Mouse (Mus musculus) bone marrow, adult 2 months (tissue): Measurements from ENCODE around the gene Ankfy1. TPM values are rescaled to one million over a fixed set of nuclear protein-coding genes. Genes with fewer than 3 reads are reported as not detected.

Source experiments
- H3K27ac ChIP-seq: fragments of 200-500 bp; 2 replicates; pipeline ENCODE4 v1.5.1; 2012; ENCODE audit warnings: low read depth, mild to moderate bottlenecking, control low read depth, inconsistent platforms, low read length; ENCODE audit not compliant: control insufficient read depth, poor library complexity, insufficient read depth
- H3K4me1 ChIP-seq: fragments of 200-500 bp; 2 replicates; pipeline ENCODE4 v1.6.1; 2011; ENCODE audit warnings: low read length; ENCODE audit not compliant: control insufficient read depth, insufficient read depth
- H3K4me3 ChIP-seq: fragments of 200-500 bp; replicated peaks from 2 replicates; pipeline ENCODE3; 2011; ENCODE audit warnings: mild to moderate bottlenecking, low read depth, low read length, control low read depth; ENCODE audit not compliant: control insufficient read depth
- CTCF ChIP-seq: fragments of 200-500 bp; IDR thresholded peaks from 2 replicates; pipeline ENCODE4 v1.5.1; 2011; ENCODE audit warnings: low read length, control low read depth; ENCODE audit not compliant: control insufficient read depth, insufficient read depth
- POLR2A ChIP-seq: fragments of 200-500 bp; IDR thresholded peaks from 2 replicates; pipeline ENCODE4 v1.6.1; 2011; ENCODE audit warnings: low read depth, mild to moderate bottlenecking, control low read depth, low read length, borderline replicate concordance; ENCODE audit not compliant: control insufficient read depth
- WGBS: fragments of 180-500 bp; shearing (Covaris S2); methylation state at CpG from one replicate; pipeline ENCODE4 v1.1.7; 2018; 5-methylcytosine and 5-hydroxymethylcytosine counted together
- polyA plus RNA-seq: library from polyadenylated mRNA; stranded (reverse); fragments of >200 nt; gene quantifications from 2 replicates; pipeline ENCODE4 v1.2.4, GENCODE M21; 2011; ENCODE audit warnings: low replicate concordance; ENCODE audit not compliant: missing spikeins, insufficient read depth, insufficient read length

Gene Ankfy1
- polyA plus RNA-seq, 1 experiment, result 30.3 TPM

DNA sequence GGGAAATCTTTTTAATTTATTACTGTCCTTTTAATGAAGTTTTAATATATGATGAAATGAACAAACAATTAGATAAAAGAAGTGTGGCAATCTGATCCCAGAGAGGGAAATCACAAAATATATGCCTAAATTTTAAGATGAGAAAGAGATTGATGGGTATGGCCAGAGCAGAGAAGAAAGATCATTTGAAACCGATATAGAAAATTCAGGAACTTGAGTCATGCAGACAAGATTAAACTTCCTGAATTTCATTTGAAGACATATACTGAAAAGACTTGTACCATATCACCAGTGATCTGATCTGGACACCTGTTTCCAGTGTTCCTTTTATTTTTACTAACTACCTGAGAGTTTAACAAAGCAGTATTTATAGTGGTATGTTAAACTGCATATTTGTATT, 17.4 kb upstream of the Ankfy1 start:
- 4% methylated on average over 1 of the region's 1 CpGs for WGBS
- H3K27ac ChIP-seq, result no peak overlapping the region
- TF ChIP-seq POLR2A (no peak), CTCF (no peak)
- no peaks in the 10 kb centered on the region; the same call in 1 of the 2 replicates for H3K4me1 ChIP-seq
- H3K4me3 ChIP-seq, result no peak overlapping the region

DNA sequence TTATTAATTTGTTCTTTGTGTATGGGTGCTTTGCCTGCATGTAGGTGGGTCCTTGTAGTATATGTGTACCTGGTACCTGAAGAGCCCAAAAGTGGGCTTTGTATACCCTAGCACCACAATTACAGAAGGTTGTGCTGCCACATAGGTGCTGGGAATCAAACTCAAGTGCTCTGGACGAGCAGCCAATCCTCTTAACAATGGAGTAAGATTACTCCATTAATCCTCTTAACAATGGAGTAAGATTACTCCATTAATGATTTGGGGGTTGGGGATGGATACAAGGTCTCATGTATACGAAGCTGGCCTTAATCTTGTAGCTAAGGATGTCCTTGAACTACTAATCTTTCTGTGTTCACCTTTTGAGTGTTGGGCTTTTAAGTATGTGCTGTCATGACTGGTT, 14.5 kb upstream of the Ankfy1 start:
- TF ChIP-seq CTCF (no peak), POLR2A (no peak)
- no peaks in the 10 kb centered on the region; the same call in 1 of the 2 replicates for H3K4me1 ChIP-seq
- H3K4me3 ChIP-seq, result no peak overlapping the region
- H3K27ac ChIP-seq, result no peak overlapping the region
- WGBS, result 90% methylated on average over 2 of the region's 2 CpGs

DNA sequence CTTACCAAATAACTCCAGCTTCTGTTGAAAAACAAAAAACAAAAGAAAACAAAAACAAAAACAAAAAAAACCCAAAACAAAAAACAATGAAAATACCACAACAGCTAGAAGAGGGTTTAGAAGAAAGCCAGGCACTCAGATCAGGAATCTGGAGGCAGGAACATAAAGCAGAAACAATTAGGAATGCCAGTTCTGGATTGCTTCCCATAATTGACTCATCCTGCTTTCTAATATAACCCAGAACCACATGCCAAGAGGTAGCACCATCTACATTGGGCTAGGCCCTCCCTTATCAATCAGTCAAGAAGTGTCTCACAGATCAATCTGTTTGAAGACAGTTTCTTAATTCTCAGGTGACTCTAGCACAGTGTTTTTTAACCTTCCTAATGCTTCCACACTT, 9.1 kb upstream of the Ankfy1 start:
- TF ChIP-seq CTCF (no peak), POLR2A (no peak)
- H3K4me3 ChIP-seq, result no peak overlapping the region
- no peaks in the 10 kb centered on the region for H3K4me1 ChIP-seq
- no peak overlapping the region for H3K27ac ChIP-seq

- TF ChIP-seq POLR2A (no peak), CTCF (no peak)
- Histone ChIP-seq H3K4me3 (no peak overlapping the region), H3K4me1 (no peaks in the 10 kb centered on the region), H3K27ac (no peak overlapping the region)
- WGBS, result 91% methylated on average over 2 of the region's 2 CpGs
Observed at GRCm38 (mm10) chr11:72683402-72683801, 6.4 kb upstream of the Ankfy1 start.

DNA sequence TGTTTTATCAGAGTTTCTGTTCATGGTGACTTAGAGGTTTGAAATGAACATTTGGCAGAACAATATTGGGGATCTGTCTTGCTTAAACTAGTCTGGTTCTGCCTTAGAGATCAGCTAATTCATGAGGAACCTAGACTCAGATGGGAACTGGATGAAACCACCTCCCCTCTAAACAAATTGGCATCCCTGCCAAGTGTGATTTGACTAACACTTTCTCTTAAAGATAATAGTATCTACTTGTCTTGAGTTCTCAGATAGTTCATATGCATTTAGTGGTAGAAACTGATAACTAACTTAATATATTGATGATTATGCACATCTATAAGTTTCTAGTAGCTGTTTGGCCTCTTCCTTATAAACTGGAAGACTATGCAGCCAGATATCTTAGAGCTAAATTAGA, 3.1 kb upstream of the Ankfy1 start:
- H3K4me3 ChIP-seq, result no peak overlapping the region
- H3K4me1 ChIP-seq, result peaks cover 4% of the 10 kb centered on the region; the same call in 1 of the 2 replicates
- H3K27ac ChIP-seq, result no peak overlapping the region
- TF ChIP-seq CTCF, result no peak
- no peak for TF ChIP-seq POLR2A

GRCm38 (mm10) chr11:72688242-72688641, 1.6 kb upstream of the Ankfy1 start:
- H3K4me3 ChIP-seq, result no peak overlapping the region
- no peak for TF ChIP-seq POLR2A
- no peak for TF ChIP-seq CTCF
- WGBS, result 75% methylated on average over 5 of the region's 5 CpGs
- no peak overlapping the region for H3K27ac ChIP-seq
- peaks cover 5% of the 10 kb centered on the region; the same call in 1 of the 2 replicates for H3K4me1 ChIP-seq

GRCm38 (mm10) chr11:72689115-72689514, 691 bp upstream of the Ankfy1 start:
- TF ChIP-seq CTCF (no peak), POLR2A (no peak)
- 57% methylated on average over 3 of the region's 3 CpGs for WGBS
- no peak overlapping the region for H3K27ac ChIP-seq
- no peak overlapping the region for H3K4me3 ChIP-seq
- H3K4me1 ChIP-seq, result peaks cover 7% of the 10 kb centered on the region; the same call in 1 of the 2 replicates

- Histone ChIP-seq H3K4me3 (no peak overlapping the region), H3K27ac (no peak overlapping the region; the same call in 1 of the 2 replicates), H3K4me1 (peaks cover 7% of the 10 kb centered on the region; the same call in 1 of the 2 replicates)
- 84% methylated on average over 4 of the region's 4 CpGs for WGBS
- no peak for TF ChIP-seq POLR2A
- TF ChIP-seq CTCF, result no peak
Observed at GRCm38 (mm10) chr11:72692353-72692752, 2.5 kb downstream of the Ankfy1 start.

GRCm38 (mm10) chr11:72695025-72695424, 5.2 kb downstream of the Ankfy1 start:
- WGBS, result 54% methylated on average over 3 of the region's 3 CpGs
- H3K4me1 ChIP-seq, result peaks cover 9% of the 10 kb centered on the region; the same call in 1 of the 2 replicates

More at GRCm38 (mm10) chr11:72695025-72695424, 5.2 kb downstream of the Ankfy1 start:
- Histone ChIP-seq H3K4me3 (no peak overlapping the region), H3K27ac (no peak overlapping the region)
- no peak for TF ChIP-seq POLR2A
- TF ChIP-seq CTCF, result no peak
